Mouse (Mus musculus): ENCODE results near the gene Orai3. TPM values are rescaled to one million over a fixed set of nuclear protein-coding genes. Genes with fewer than 3 reads are reported as not detected.
A peak's percentile ranks its signal among the peaks of the same experiment; 100 is the strongest.

Gene Orai3
- polyA plus RNA-seq, 1 experiment: 23.8 TPM

DNA sequence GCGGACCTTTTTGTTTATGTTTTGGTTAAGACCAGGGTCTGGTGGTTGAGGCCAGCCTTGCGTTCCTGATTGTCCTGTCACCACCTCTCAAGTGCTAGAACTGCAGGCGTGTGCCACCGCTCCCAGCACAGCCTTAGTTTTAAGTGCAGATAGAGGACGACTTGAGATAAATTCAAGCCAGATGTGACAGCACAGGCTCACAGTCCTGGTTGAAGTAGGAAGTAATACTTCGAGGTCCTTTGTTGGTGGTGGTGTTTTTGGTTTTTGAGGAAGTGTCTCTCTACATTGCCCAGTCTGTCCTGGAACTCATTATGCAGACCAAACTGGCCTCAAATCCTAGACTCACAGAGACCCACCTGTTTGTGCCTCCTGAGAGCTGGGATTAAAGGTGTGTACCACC is 9.9 kb upstream of the Orai3 start:
- no peak for TF ChIP-seq POLR2A (IDR thresholded peaks at IDR 0.05; ENCODE audit: control insufficient read depth, extremely low read depth, insufficient read depth, low read length, poor library complexity)
- TF ChIP-seq CTCF (IDR thresholded peaks at IDR 0.05; ENCODE audit: borderline replicate concordance, control insufficient read depth, extremely low read depth, insufficient read depth, low read length, poor library complexity): no peak
- no peaks in the 10 kb centered on the region for H3K4me1 ChIP-seq (replicated peaks; ENCODE audit: control insufficient read depth, insufficient read depth, low read length)
- WGBS: 59% methylated on average over 6 of the region's 6 CpGs
- no peak overlapping the region for H3K27ac ChIP-seq (ENCODE audit: control insufficient read depth, insufficient read depth, low read length)
- H3K27me3 ChIP-seq (ENCODE audit: control insufficient read depth, insufficient read depth, low read length): no peaks in the 10 kb centered on the region
- no peak overlapping the region for H3K4me3 ChIP-seq (ENCODE audit: control insufficient read depth, insufficient read depth, low read length)
- peaks cover 5% of the 10 kb centered on the region; the same call in 1 of the 2 replicates for H3K36me3 ChIP-seq (ENCODE audit: control insufficient read depth, insufficient read depth, low read length)
- DNase-seq: no peak

DNA sequence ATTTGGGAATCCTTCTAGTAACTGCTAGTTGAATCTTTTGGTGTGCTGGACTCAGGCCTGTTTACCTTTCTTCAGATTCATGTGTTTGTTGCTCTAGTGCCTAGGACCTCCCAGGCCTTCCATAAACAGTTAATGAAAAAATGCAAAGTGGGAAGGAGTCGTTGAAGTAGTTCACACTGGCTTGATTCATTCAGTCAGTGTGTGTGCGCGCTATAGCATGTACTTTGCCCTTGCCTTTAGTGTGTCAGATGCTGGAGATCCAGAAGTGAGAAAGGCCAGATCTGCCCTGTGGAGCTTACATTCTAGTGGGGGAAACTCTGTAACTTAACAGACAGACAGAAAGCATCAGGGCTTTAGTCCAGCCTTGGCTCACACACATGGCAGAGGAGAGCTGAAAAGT is 9.1 kb upstream of the Orai3 start:
- H3K36me3 ChIP-seq (ENCODE audit: control insufficient read depth, insufficient read depth, low read length): peaks cover 5% of the 10 kb centered on the region; the same call in 1 of the 2 replicates
- DNase-seq: no peak
- WGBS: 92% methylated on average over 3 of the region's 3 CpGs
- no peaks in the 10 kb centered on the region for H3K4me1 ChIP-seq (replicated peaks; ENCODE audit: control insufficient read depth, insufficient read depth, low read length)
- TF ChIP-seq POLR2A (IDR thresholded peaks at IDR 0.05; ENCODE audit: control insufficient read depth, extremely low read depth, insufficient read depth, low read length, poor library complexity) (no peak), CTCF (IDR thresholded peaks at IDR 0.05; ENCODE audit: borderline replicate concordance, control insufficient read depth, extremely low read depth, insufficient read depth, low read length, poor library complexity) (no peak)
- H3K27me3 ChIP-seq (ENCODE audit: control insufficient read depth, insufficient read depth, low read length): no peaks in the 10 kb centered on the region
- H3K27ac ChIP-seq (ENCODE audit: control insufficient read depth, insufficient read depth, low read length): no peak overlapping the region
- no peak overlapping the region for H3K4me3 ChIP-seq (ENCODE audit: control insufficient read depth, insufficient read depth, low read length)

DNA sequence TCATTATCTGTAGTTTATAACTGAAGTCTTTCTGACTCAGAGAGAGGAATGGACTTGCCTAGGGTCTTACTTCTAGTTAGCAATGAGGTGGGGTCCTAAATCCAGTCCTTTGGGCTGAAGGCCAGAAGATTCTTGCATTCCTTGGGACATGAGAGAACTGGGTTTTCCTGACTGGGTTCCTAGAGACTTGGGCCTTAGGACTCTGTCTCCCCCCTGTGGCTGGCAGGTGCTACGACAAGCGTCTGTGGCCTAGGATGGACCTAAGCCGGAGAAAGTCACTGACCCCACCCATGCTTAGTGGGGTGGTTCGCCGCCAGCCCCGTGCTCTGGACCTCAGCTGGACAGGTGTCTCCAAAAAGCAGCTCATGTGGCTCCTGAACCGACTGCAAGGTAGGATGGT is 8.6 kb upstream of the Orai3 start:
- Histone ChIP-seq H3K4me1 (replicated peaks; ENCODE audit: control insufficient read depth, insufficient read depth, low read length) (no peaks in the 10 kb centered on the region), H3K27ac (ENCODE audit: control insufficient read depth, insufficient read depth, low read length) (no peak overlapping the region), H3K36me3 (ENCODE audit: control insufficient read depth, insufficient read depth, low read length) (peaks cover 5% of the 10 kb centered on the region; the same call in 1 of the 2 replicates), H3K4me3 (ENCODE audit: control insufficient read depth, insufficient read depth, low read length) (no peak overlapping the region), H3K27me3 (ENCODE audit: control insufficient read depth, insufficient read depth, low read length) (no peaks in the 10 kb centered on the region)
- TF ChIP-seq POLR2A (IDR thresholded peaks at IDR 0.05; ENCODE audit: control insufficient read depth, extremely low read depth, insufficient read depth, low read length, poor library complexity) (no peak), CTCF (IDR thresholded peaks at IDR 0.05; ENCODE audit: borderline replicate concordance, control insufficient read depth, extremely low read depth, insufficient read depth, low read length, poor library complexity) (peak; percentile 88; the same call in 1 of the 2 replicates)
- WGBS: 32% methylated on average over 7 of the region's 7 CpGs
- DNase-seq: peak; percentile 65

DNA sequence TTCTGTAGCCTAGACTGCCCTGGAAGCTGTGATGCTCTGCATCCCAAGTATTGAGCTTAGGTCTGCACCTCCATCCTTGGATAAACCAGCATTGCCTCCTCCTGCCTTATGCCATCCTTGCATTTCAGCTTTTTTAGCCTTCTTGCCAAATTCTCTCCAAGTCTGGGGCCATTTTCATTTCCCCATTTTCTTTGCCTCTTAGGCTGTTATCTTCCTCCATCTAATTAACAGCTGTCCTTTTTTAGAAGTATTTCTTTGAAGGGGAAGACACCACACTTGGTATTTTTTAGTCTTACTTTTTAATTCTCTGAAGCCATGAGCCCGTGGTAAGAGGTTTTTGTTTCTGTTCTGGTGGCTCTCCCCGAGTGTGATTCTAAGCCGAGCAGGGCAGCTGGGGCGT is 6.0 kb upstream of the Orai3 start:
- Histone ChIP-seq H3K27ac (ENCODE audit: control insufficient read depth, insufficient read depth, low read length) (no peak overlapping the region), H3K27me3 (ENCODE audit: control insufficient read depth, insufficient read depth, low read length) (no peaks in the 10 kb centered on the region), H3K4me3 (ENCODE audit: control insufficient read depth, insufficient read depth, low read length) (no peak overlapping the region), H3K36me3 (ENCODE audit: control insufficient read depth, insufficient read depth, low read length) (peaks cover 5% of the 10 kb centered on the region; the same call in 1 of the 2 replicates), H3K4me1 (replicated peaks; ENCODE audit: control insufficient read depth, insufficient read depth, low read length) (0 out of 2 replicates have a peak, but pooled peaks cover 3% of the 10 kb centered on the region)
- 56% methylated on average over 4 of the region's 4 CpGs for WGBS
- DNase-seq: no peak
- TF ChIP-seq POLR2A (IDR thresholded peaks at IDR 0.05; ENCODE audit: control insufficient read depth, extremely low read depth, insufficient read depth, low read length, poor library complexity) (no peak), CTCF (IDR thresholded peaks at IDR 0.05; ENCODE audit: borderline replicate concordance, control insufficient read depth, extremely low read depth, insufficient read depth, low read length, poor library complexity) (no peak)

DNA sequence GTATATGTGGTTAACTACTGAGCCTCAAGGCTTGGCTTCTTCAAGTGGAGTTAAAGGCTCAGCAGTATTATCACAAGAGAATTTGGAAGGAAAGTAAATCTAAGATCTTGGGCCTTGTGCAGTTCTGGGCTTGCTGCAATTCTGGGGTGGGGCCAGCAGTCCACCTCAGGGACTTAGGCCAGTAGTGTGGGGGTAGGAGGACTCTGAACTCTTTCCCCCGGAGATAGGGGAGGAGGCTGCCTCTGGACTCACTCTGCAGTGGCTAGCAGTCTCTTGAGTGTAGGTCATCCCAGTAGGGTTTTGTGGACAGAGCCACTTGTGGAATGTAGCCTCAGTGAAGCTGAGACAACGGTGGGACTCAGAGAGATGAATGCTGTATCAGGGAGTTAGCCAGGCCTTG is 3.9 kb upstream of the Orai3 start:
- Histone ChIP-seq H3K27me3 (ENCODE audit: control insufficient read depth, insufficient read depth, low read length) (no peaks in the 10 kb centered on the region), H3K4me3 (ENCODE audit: control insufficient read depth, insufficient read depth, low read length) (no peak overlapping the region), H3K36me3 (ENCODE audit: control insufficient read depth, insufficient read depth, low read length) (peaks cover 5% of the 10 kb centered on the region; the same call in 1 of the 2 replicates), H3K27ac (ENCODE audit: control insufficient read depth, insufficient read depth, low read length) (no peak overlapping the region), H3K4me1 (replicated peaks; ENCODE audit: control insufficient read depth, insufficient read depth, low read length) (peaks cover 22% of the 10 kb centered on the region)
- TF ChIP-seq CTCF (IDR thresholded peaks at IDR 0.05; ENCODE audit: borderline replicate concordance, control insufficient read depth, extremely low read depth, insufficient read depth, low read length, poor library complexity): no peak
- no peak for TF ChIP-seq POLR2A (IDR thresholded peaks at IDR 0.05; ENCODE audit: control insufficient read depth, extremely low read depth, insufficient read depth, low read length, poor library complexity)
- 94% methylated on average over 2 of the region's 2 CpGs for WGBS
- DNase-seq: no peak

DNA sequence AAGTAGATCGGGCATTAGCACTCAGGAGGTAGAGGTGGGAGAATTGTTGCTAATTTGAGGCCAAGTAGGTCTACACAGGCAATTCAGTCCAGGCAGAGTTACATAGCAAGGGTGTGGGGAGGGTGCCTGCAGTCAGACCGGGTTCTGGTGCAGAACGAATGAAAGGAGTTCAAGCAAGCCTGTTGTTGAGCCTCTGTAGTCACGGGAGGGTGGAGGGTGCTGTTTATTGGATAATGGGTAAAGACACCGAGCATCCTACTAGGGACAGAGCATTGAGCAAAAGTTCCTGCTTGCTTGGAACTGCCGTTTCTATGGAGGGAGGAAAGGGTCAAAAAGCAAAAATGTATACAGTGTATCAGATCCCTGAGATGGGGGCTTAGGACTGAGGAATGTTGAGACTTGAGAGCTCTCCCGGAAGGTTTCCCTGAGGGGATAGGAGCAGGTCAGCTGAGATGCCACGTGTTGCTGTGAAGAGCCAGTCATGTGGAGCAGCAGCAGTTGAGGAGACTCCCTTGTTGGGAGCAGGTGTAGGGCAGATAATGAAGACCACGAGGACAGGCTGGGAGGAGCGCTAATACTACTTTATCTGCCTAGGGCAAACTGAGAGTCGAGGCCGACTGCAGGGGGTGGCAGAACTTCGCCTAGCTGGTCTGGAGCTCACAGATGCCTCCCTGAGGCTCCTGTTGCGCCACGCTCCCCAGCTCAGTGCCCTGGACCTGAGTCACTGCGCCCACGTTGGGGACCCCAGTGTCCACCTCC is 2.6 kb upstream of the Orai3 start:
- Histone ChIP-seq H3K4me3 (ENCODE audit: control insufficient read depth, insufficient read depth, low read length) (no peak overlapping the region), H3K4me1 (replicated peaks; ENCODE audit: control insufficient read depth, insufficient read depth, low read length) (peaks cover 29% of the 10 kb centered on the region), H3K27me3 (ENCODE audit: control insufficient read depth, insufficient read depth, low read length) (no peaks in the 10 kb centered on the region), H3K27ac (ENCODE audit: control insufficient read depth, insufficient read depth, low read length) (no peak overlapping the region), H3K36me3 (ENCODE audit: control insufficient read depth, insufficient read depth, low read length) (peaks cover 5% of the 10 kb centered on the region; the same call in 1 of the 2 replicates)
- DNase-seq: no peak
- 90% methylated on average over 17 of the region's 17 CpGs for WGBS
- TF ChIP-seq CTCF (IDR thresholded peaks at IDR 0.05; ENCODE audit: borderline replicate concordance, control insufficient read depth, extremely low read depth, insufficient read depth, low read length, poor library complexity) (no peak), POLR2A (IDR thresholded peaks at IDR 0.05; ENCODE audit: control insufficient read depth, extremely low read depth, insufficient read depth, low read length, poor library complexity) (no peak)
